Mouse (Mus musculus) myocyte (in vitro differentiated cells): ENCODE results near the gene Dbf4.

ENCODE experiments used
- CEBPB ChIP-seq: IDR thresholded peaks from 2 replicates; pipeline ENCODE4 v1.6.1; 2011; ENCODE audit warnings: mild to moderate bottlenecking, moderate library complexity; ENCODE audit not compliant: poor library complexity, insufficient read depth, severe bottlenecking
- E2F4 ChIP-seq: IDR thresholded peaks from one replicate; pipeline ENCODE4 v1.6.1; 2011; ENCODE audit warnings: mild to moderate bottlenecking, control low read depth, moderate library complexity; ENCODE audit not compliant: insufficient read depth
- MAX ChIP-seq: IDR thresholded peaks from one replicate; pipeline ENCODE4 v1.6.1; 2011; ENCODE audit warnings: low read depth, mild to moderate bottlenecking, control low read depth
- MYOD1 ChIP-seq, 3 experiments: IDR thresholded peaks; one replicate each; pipeline ENCODE4 v1.6.1; 2011; ENCODE audit warnings: control low read depth in 2 of 3, low read depth in 2 of 3, mild to moderate bottlenecking in 2 of 3, moderate library complexity in 1 of 3; ENCODE audit not compliant: insufficient read length in 2 of 3, control insufficient read depth in 1 of 3
- MYOG ChIP-seq, 3 experiments: IDR thresholded peaks; one replicate each; pipeline ENCODE4 v1.6.1; 2011; ENCODE audit warnings: control low read depth in 2 of 3, low read depth in 2 of 3, mild to moderate bottlenecking in 2 of 3; ENCODE audit not compliant: insufficient read length in 2 of 3, control insufficient read depth in 1 of 3, insufficient read depth in 1 of 3
- POLR2A ChIP-seq: IDR thresholded peaks from one replicate; pipeline ENCODE4 v1.6.1; 2011; ENCODE audit warnings: low read depth, mild to moderate bottlenecking, control low read depth, moderate library complexity; ENCODE audit not compliant: insufficient read length
- POLR2AphosphoS2 ChIP-seq: IDR thresholded peaks from one replicate; pipeline ENCODE4 v1.6.1; 2011; ENCODE audit warnings: low read depth, control low read depth; ENCODE audit not compliant: insufficient read length
- TCF12 ChIP-seq: IDR thresholded peaks from one replicate; pipeline ENCODE4 v1.6.1; 2011; ENCODE audit warnings: mild to moderate bottlenecking, control low read depth; ENCODE audit not compliant: poor library complexity, insufficient read depth, severe bottlenecking
- USF1 ChIP-seq: IDR thresholded peaks from one replicate; pipeline ENCODE4 v1.6.1; 2011; ENCODE audit warnings: low read depth, mild to moderate bottlenecking, control low read depth, moderate library complexity

- no peak for TF ChIP-seq USF1
- no peak for TF ChIP-seq POLR2AphosphoS2
- no peak for TF ChIP-seq CEBPB
- no peak for TF ChIP-seq E2F4
- TF ChIP-seq POLR2A, result no peak
- TF ChIP-seq TCF12, result no peak
- no peak for TF ChIP-seq MYOG (IDR thresholded peaks at IDR 0.05; ENCODE audit: control insufficient read depth in 1 of 3, insufficient read depth in 1 of 3, insufficient read length in 2 of 3, low read depth in 2 of 3)
- TF ChIP-seq MAX, result no peak
- TF ChIP-seq MYOD1 (IDR thresholded peaks at IDR 0.05; ENCODE audit: control insufficient read depth in 1 of 3, insufficient read length in 2 of 3, low read depth in 2 of 3), result no peak
Observed at GRCm38 (mm10) chr5:8437481-8438156, 15.1 kb upstream of the Dbf4 start.
